Mouse (Mus musculus) heart, embryonic 11.5 days (tissue): Measurements from ENCODE around the gene Celsr2. TPM values are rescaled to one million over a fixed set of nuclear protein-coding genes. Genes with fewer than 3 reads are reported as not detected.

ENCODE experiments used
- ATAC-seq: fragments of 200-750 bp; cut with Nextera tagmentation; replicated peaks from 2 replicates; pipeline ENCODE4 v1.8.0; 2017; ENCODE audit warnings: moderate library complexity; ENCODE audit not compliant: insufficient number of reproducible peaks, low FRiP score, low TSS enrichment
- H3K27ac ChIP-seq: fragments of 300-500 bp; sonication (generic); 2 replicates; pipeline ENCODE4 v1.5.1; 2014; ENCODE audit warnings: mild to moderate bottlenecking, low read depth, low read length
- H3K27me3 ChIP-seq: fragments of 300-500 bp; sonication (generic); 2 replicates; pipeline ENCODE4 v1.6.1; 2014; ENCODE audit warnings: mild to moderate bottlenecking, low read length, mixed read lengths; ENCODE audit not compliant: control insufficient read depth, insufficient read depth
- H3K36me3 ChIP-seq: fragments of 300-500 bp; sonication (generic); 2 replicates; pipeline ENCODE4 v1.6.1; 2014; ENCODE audit warnings: mild to moderate bottlenecking, low read length, moderate library complexity, mixed read lengths; ENCODE audit not compliant: control insufficient read depth, insufficient read depth
- H3K4me1 ChIP-seq: fragments of 300-500 bp; sonication (generic); 2 replicates; pipeline ENCODE4 v1.6.1; 2014; ENCODE audit warnings: low read length; ENCODE audit not compliant: control insufficient read depth, insufficient read depth
- H3K4me2 ChIP-seq: fragments of 300-500 bp; sonication (generic); 2 replicates; pipeline ENCODE4 v1.6.1; 2014; ENCODE audit warnings: mild to moderate bottlenecking, moderate library complexity
- H3K4me3 ChIP-seq: fragments of 300-500 bp; sonication (generic); 2 replicates; pipeline ENCODE4 v1.5.1; 2014; ENCODE audit warnings: low read depth, low read length
- H3K9ac ChIP-seq: fragments of 300-500 bp; sonication (generic); 2 replicates; pipeline ENCODE4 v1.6.1; 2014; ENCODE audit warnings: mild to moderate bottlenecking, low read depth, low read length, moderate library complexity
- H3K9me3 ChIP-seq: fragments of 300-500 bp; sonication (generic); replicated peaks from 2 replicates; pipeline ENCODE4 v1.6.1; 2016; ENCODE audit warnings: low read length; ENCODE audit not compliant: control insufficient read depth
- WGBS: fragments of 180-500 bp; shearing (Covaris S2); extraction: QIAGEN DNeasy Blood & Tissue Kit; methylation state at CpG from one replicate; pipeline ENCODE4 v1.1.7; 2014; ENCODE audit not compliant: insufficient replicate concordance; 5-methylcytosine and 5-hydroxymethylcytosine counted together
- polyA plus RNA-seq: library from polyadenylated mRNA; unstranded; fragments of >200 nt; fragmentation: Nextera tagmentation; extraction: Ambion mirVana; gene quantifications from 2 replicates; pipeline ENCODE4 v1.2.1, GENCODE M21; 2014

Gene Celsr2
- polyA plus RNA-seq, 1 experiment from 2014 or later: 3.7 TPM

- Histone ChIP-seq H3K9ac (peak overlapping the region; percentile 23; the same call in 1 of the 2 replicates), H3K4me2 (peak overlapping the region; percentile 55)
- WGBS: 21% methylated on average over 11 of the region's 11 CpGs
Observed at GRCm38 (mm10) chr3:108423844-108424801, 8.8 kb upstream of the Celsr2 start.

GRCm38 (mm10) chr3:108423006-108423405, 7.7 kb upstream of the Celsr2 start:
- no peak overlapping the region for H3K9ac ChIP-seq

More at GRCm38 (mm10) chr3:108423844-108424801, 8.8 kb upstream of the Celsr2 start:
- Histone ChIP-seq H3K4me3 (no peak overlapping the region), H3K4me1 (peaks cover 9% of the 10 kb centered on the region), H3K36me3 (peaks cover 23% of the 10 kb centered on the region), H3K27me3 (0 out of 2 replicates have a peak, but pooled peaks cover 3% of the 10 kb centered on the region), H3K27ac (no peak overlapping the region), H3K9me3 (no peaks in the 10 kb centered on the region)
- ATAC-seq: peak; percentile 55; the same call in 1 of the 2 replicates

GRCm38 (mm10) chr3:108415831-108416223, 475 bp upstream of the Celsr2 start:
- Histone ChIP-seq H3K4me2 (peak overlapping the region; percentile 100), H3K27ac (no peak overlapping the region), H3K4me3 (peak overlapping the region; percentile 72), H3K4me1 (peaks cover 5% of the 10 kb centered on the region), H3K9me3 (peaks cover 4% of the 10 kb centered on the region; the same call in 1 of the 2 replicates), H3K9ac (peak overlapping the region; percentile 72), H3K36me3 (peaks cover 3% of the 10 kb centered on the region; the same call in 1 of the 2 replicates), H3K27me3 (peaks cover 21% of the 10 kb centered on the region)
- peak; percentile 62; the same call in 1 of the 2 replicates for ATAC-seq
- WGBS: under 1% methylated on average over 46 of the region's 48 CpGs

More at GRCm38 (mm10) chr3:108423006-108423405, 7.7 kb upstream of the Celsr2 start:
- Histone ChIP-seq H3K9me3 (no peaks in the 10 kb centered on the region), H3K36me3 (peaks cover 16% of the 10 kb centered on the region), H3K4me3 (no peak overlapping the region), H3K27ac (no peak overlapping the region), H3K27me3 (peaks cover 5% of the 10 kb centered on the region; the same call in 1 of the 2 replicates), H3K4me2 (no peak overlapping the region), H3K4me1 (peaks cover 9% of the 10 kb centered on the region)
- ATAC-seq: no peak
- WGBS: 28% methylated on average over 6 of the region's 6 CpGs

GRCm38 (mm10) chr3:108413634-108414360, 1.6 kb downstream of the Celsr2 start:
- Histone ChIP-seq H3K4me1 (peaks cover 5% of the 10 kb centered on the region), H3K36me3 (peaks cover 3% of the 10 kb centered on the region; the same call in 1 of the 2 replicates), H3K9ac (no peak overlapping the region), H3K4me3 (no peak overlapping the region), H3K4me2 (no peak overlapping the region), H3K27ac (no peak overlapping the region), H3K9me3 (peaks cover 4% of the 10 kb centered on the region; the same call in 1 of the 2 replicates), H3K27me3 (peaks cover 18% of the 10 kb centered on the region)
- no peak for ATAC-seq
- 93% methylated on average over 35 of the region's 35 CpGs for WGBS

- no peak overlapping the region for H3K4me2 ChIP-seq
- H3K4me1 ChIP-seq: peaks cover 5% of the 10 kb centered on the region
- no peak overlapping the region for H3K9ac ChIP-seq
- H3K27me3 ChIP-seq: peaks cover 14% of the 10 kb centered on the region
- no peak for ATAC-seq
- peaks cover 3% of the 10 kb centered on the region; the same call in 1 of the 2 replicates for H3K36me3 ChIP-seq
- WGBS: 68% methylated on average over 8 of the region's 8 CpGs
- H3K9me3 ChIP-seq: peaks cover 4% of the 10 kb centered on the region; the same call in 1 of the 2 replicates
- no peak overlapping the region for H3K27ac ChIP-seq
- H3K4me3 ChIP-seq: no peak overlapping the region
Observed at GRCm38 (mm10) chr3:108411754-108412121, 3.6 kb downstream of the Celsr2 start.

- Histone ChIP-seq H3K4me3 (no peak overlapping the region), H3K4me1 (peaks cover 5% of the 10 kb centered on the region), H3K36me3 (peaks cover 5% of the 10 kb centered on the region; the same call in 1 of the 2 replicates), H3K27me3 (peaks cover 13% of the 10 kb centered on the region), H3K9me3 (peaks cover 4% of the 10 kb centered on the region; the same call in 1 of the 2 replicates), H3K4me2 (no peak overlapping the region), H3K27ac (no peak overlapping the region), H3K9ac (no peak overlapping the region)
- WGBS: 60% methylated on average over 5 of the region's 5 CpGs
- no peak for ATAC-seq
Observed at GRCm38 (mm10) chr3:108411026-108411753, 4.2 kb downstream of the Celsr2 start.

- H3K9me3 ChIP-seq: peaks cover 4% of the 10 kb centered on the region; the same call in 1 of the 2 replicates
- H3K9ac ChIP-seq: no peak overlapping the region
- peaks cover 12% of the 10 kb centered on the region for H3K27me3 ChIP-seq
- peaks cover 5% of the 10 kb centered on the region for H3K4me1 ChIP-seq
- H3K4me2 ChIP-seq: no peak overlapping the region
- H3K27ac ChIP-seq: no peak overlapping the region
- H3K36me3 ChIP-seq: peaks cover 5% of the 10 kb centered on the region; the same call in 1 of the 2 replicates
- 37% methylated on average over 5 of the region's 5 CpGs for WGBS
- ATAC-seq: no peak
- H3K4me3 ChIP-seq: no peak overlapping the region
Observed at GRCm38 (mm10) chr3:108410359-108410714, 5.0 kb downstream of the Celsr2 start.
